ENCODE assay signal across 8 mouse cellular contexts in genomic region chr4:144891121-144891711, GRCm38 (mm10). TPM values are rescaled to one million over a fixed set of nuclear protein-coding genes. Genes with fewer than 3 reads are reported as not detected.
DNase-seq lines count a peak whose midpoint lies in the region; ATAC-seq and TF ChIP-seq lines count a peak whose summit lies in the region.

No protein-coding gene starts in this region.

- H3K27me3 ChIP-seq in intestine, postnatal 0 days (replicated peaks; ENCODE audit: control insufficient read depth, insufficient read depth, low read length): no peaks in the 10 kb centered on the region
- no peaks in the 10 kb centered on the region for H3K27me3 ChIP-seq in lung, embryonic 16.5 days (ENCODE audit: control insufficient read depth, insufficient read depth, low read depth, low read length)
- no peaks in the 10 kb centered on the region for H3K27me3 ChIP-seq in splenic B cell, adult 2 months (ENCODE audit: control insufficient read depth, insufficient read depth, low read length, poor library complexity, severe bottlenecking)

- 0 out of 2 replicates have a peak, but pooled peaks have one; percentile 3 for ATAC-seq in intestine, postnatal 0 days
- ATAC-seq in lung, embryonic 16.5 days (ENCODE audit: low read depth): no peak

- peaks cover 3% of the 10 kb centered on the region; the same call in 1 of the 2 replicates for H3K4me1 ChIP-seq in intestine, postnatal 0 days (replicated peaks; ENCODE audit: control insufficient read depth, insufficient read depth, low read length)
- H3K4me1 ChIP-seq in lung, embryonic 16.5 days (replicated peaks; ENCODE audit: control insufficient read depth, insufficient read depth, low read length): peaks cover 30% of the 10 kb centered on the region

- peak overlapping the region; percentile 85 for H3K27ac ChIP-seq in layer of hippocampus, adult 2 months
- H3K27ac ChIP-seq in intestine, postnatal 0 days (ENCODE audit: low read depth, low read length): peak overlapping the region; percentile 92
- no peak overlapping the region for H3K27ac ChIP-seq in lung, embryonic 16.5 days (ENCODE audit: low read length)

- no peaks in the 10 kb centered on the region for H3K36me3 ChIP-seq in intestine, postnatal 0 days (ENCODE audit: control insufficient read depth, insufficient read depth)
- H3K36me3 ChIP-seq in lung, embryonic 16.5 days (ENCODE audit: control insufficient read depth, insufficient read depth, low read length): no peaks in the 10 kb centered on the region
- H3K36me3 ChIP-seq in splenic B cell, adult 2 months (ENCODE audit: control insufficient read depth, insufficient read depth, low read length, poor library complexity, severe bottlenecking): no peaks in the 10 kb centered on the region

- no peaks in the 10 kb centered on the region for H3K9me3 ChIP-seq in intestine, postnatal 0 days (ENCODE audit: control insufficient read depth)
- H3K9me3 ChIP-seq in lung, embryonic 16.5 days (ENCODE audit: control insufficient read depth, low read length): no peaks in the 10 kb centered on the region

- peak overlapping the region; percentile 84 for H3K4me2 ChIP-seq in intestine, postnatal 0 days (replicated peaks; ENCODE audit: low read depth)
- no peak overlapping the region; the same call in 1 of the 2 replicates for H3K4me2 ChIP-seq in lung, embryonic 16.5 days (ENCODE audit: low read depth, low read length)

- no peak for DNase-seq in layer of hippocampus, adult 2 months (ENCODE audit: low spot score in 2 of 2)
- DNase-seq in layer of hippocampus, adult 11-12 months (ENCODE audit: low spot score): no peak
- DNase-seq in adipocyte (ENCODE audit: low spot score): peak; percentile 38
- peak; percentile 43 to 50 for DNase-seq in gastrocnemius, adult 8-10 months (ENCODE audit: low spot score in 2 of 2)
- DNase-seq in splenic B cell, adult 2 months (ENCODE audit: low read depth, low spot score): peak; percentile 11
- DNase-seq in cerebellum, adult 8-10 months: no peak

- no peak overlapping the region for H3K9ac ChIP-seq in intestine, postnatal 0 days (ENCODE audit: low read depth, low read length)
- peak overlapping the region; percentile 24 for H3K9ac ChIP-seq in lung, embryonic 16.5 days (ENCODE audit: low read length)

- TF ChIP-seq CTCF in layer of hippocampus, adult 2 months (conservative IDR thresholded peaks at IDR 0.05): no peak
- TF ChIP-seq CTCF in intestine, postnatal 0 days (IDR thresholded peaks at IDR 0.05; ENCODE audit: low read depth): no peak

- H3K4me3 ChIP-seq in layer of hippocampus, adult 2 months: no peak overlapping the region
- H3K4me3 ChIP-seq in intestine, postnatal 0 days (ENCODE audit: low read depth, low read length): no peak overlapping the region
- no peak overlapping the region for H3K4me3 ChIP-seq in lung, embryonic 16.5 days (ENCODE audit: low read length)

- 30% methylated on average over 10 of the region's 10 CpGs for WGBS in intestine, postnatal 0 days
- 52% methylated on average over 10 of the region's 10 CpGs for WGBS in lung, embryonic 16.5 days

RNA-seq across cellular contexts. Expression of gene Dhrs3, which starts 1.4 kb away (rescaled TPM):
- total RNA-seq in layer of hippocampus, adult 2 months (2021): 10 to 100 TPM; 26.7 to 29.0 TPM
- total RNA-seq in gastrocnemius, adult 8-10 months (2022): 10 to 100 TPM; 28.4 to 36.5 (median 35.2) TPM
- 93.0 and 100 TPM in 2 replicates for polyA plus RNA-seq in intestine, postnatal 0 days (2015; fragmentation: Nextera tagmentation; extraction: Ambion mirVana)
- 67.6 and 77.3 TPM in 2 replicates for polyA plus RNA-seq in lung, embryonic 16.5 days (2015; fragmentation: Nextera tagmentation; extraction: Ambion mirVana)

Comparison
In these comparisons a context has a peak if more than half of its experiments do, and no peak if none do; other contexts are left out.
1. DNase-seq: peak in adipocyte (single experiment), gastrocnemius, adult 8-10 months (2 of 2) and splenic B cell, adult 2 months (single experiment); none in layer of hippocampus, adult 2 months (0 of 2), layer of hippocampus, adult 11-12 months (single experiment) and cerebellum, adult 8-10 months (single experiment).